Mouse (Mus musculus): Measurements from ENCODE around the gene Smyd1.

Smyd1 gene

DNA sequence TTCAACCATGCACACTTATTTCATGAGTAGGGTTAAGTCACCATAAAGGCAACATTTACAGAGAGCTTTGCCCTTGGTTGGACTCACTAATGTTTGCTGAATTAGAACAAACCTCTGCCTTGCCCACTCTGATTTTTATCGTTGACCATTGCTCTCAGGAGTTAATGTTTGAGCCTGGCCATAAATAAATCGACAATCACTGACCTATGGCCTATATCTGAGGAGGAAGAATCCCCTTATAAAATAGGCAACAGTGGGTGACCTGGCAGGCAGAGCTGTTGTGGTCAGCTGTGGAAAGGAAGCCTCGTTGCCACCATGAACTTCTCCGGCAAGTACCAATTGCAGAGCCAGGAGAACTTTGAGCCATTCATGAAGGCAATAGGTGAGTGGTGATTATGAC is 122.4 kb downstream of the Smyd1 start, which contains the start of gene Fabp1:
Gene Fabp1 (plus strand): TSS at position 216 of the 400 bp plus-strand sequence.
- no peak for DNase-seq

- no peak for DNase-seq
Observed at GRCm38 (mm10) chr6:71197636-71198535, 124.1 kb downstream of the Smyd1 start.

DNA sequence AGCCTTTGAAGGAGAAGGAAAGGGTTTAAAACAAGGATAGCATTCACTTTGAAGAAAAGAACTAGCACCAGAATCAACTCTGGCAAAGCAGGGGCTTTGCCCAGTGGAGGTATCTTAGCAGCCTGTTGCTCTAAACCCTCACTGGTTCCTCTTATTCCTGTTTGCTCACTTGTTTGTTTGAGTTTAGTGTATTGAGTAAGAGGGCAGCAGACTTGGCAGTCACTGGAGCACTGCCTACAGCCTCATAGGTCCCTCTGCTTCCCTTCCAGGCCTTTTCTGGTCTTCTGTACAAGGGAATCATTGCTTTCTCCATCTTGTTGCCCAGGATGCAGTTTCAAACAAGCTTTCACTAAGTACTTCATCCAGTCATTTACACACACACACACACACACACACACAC is 125.9 kb downstream of the Smyd1 start:
- no peak for DNase-seq

- DNase-seq, result no peak
Observed at GRCm38 (mm10) chr6:71193151-71193740, 128.8 kb downstream of the Smyd1 start.

- DNase-seq, result no peak
Observed at GRCm38 (mm10) chr6:71190501-71190900, 131.5 kb downstream of the Smyd1 start.

DNA sequence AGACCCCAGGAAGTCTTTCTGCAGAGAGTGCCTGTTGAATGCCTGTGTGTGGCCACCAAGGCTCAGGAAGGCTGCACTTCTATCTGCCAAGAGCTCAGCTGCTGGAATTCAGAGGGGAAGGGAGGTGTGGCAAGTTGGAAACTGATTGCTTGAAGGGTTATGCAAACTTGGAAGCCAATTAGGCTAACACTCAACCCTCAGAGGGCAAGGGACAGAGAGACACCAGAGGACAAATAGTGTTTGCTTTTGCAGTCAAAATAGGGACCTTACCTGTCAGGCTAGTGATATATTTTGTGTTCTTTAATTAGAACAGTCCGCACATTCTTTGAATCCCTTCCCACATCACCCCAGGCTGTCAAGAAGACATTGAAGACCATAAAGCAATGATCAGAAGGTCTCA is 132.5 kb downstream of the Smyd1 start:
- DNase-seq, result no peak

GRCm38 (mm10) chr6:71184941-71185604 is 137.0 kb downstream of the Smyd1 start:
- DNase-seq, result no peak

- DNase-seq, result no peak
Observed at GRCm38 (mm10) chr6:71180596-71180995, 141.4 kb downstream of the Smyd1 start.

GRCm38 (mm10) chr6:71172812-71173580 is 149.0 kb downstream of the Smyd1 start:
- DNase-seq, result no peak

- DNase-seq, result peak; percentile 6 to 7
Observed at GRCm38 (mm10) chr6:71166551-71167169, 155.4 kb downstream of the Smyd1 start.

DNA sequence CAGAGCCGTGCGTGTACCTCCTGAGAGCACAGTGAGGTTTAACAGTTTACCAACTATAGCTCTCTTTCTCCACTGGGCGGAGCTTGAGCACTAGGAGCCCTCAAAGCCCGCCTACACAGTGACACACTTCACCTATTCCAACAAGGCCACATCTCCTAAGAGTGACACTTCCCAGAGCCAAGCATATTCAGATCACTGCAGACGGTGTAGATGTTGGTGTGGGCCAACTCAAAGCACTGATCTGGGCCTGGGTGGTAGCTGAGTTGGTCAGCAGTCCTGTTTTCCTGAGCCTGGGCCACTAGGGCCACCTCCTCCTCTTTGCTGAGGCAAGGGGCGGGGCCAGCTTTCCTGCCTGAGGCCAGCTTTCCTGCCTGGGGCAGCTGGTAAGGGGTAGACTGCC is 157.6 kb downstream of the Smyd1 start:
- no peak for DNase-seq

All from B cell, adult 2 months (primary cell).